Mouse (Mus musculus) embryo, embryonic 11.5 days (tissue): Measurements from ENCODE around the gene Casp7.

Source experiments
- DNase-seq: peaks from one replicate; pipeline ENCODE4 v3.0.0-alpha.2; 2012; ENCODE audit warnings: low read depth, low spot score

The Casp7 gene

GRCm38 (mm10) chr19:56470286-56471020, 73.5 kb downstream of the Casp7 start:
- DNase-seq: no peak

GRCm38 (mm10) chr19:56471934-56472333, 75.0 kb downstream of the Casp7 start:
- DNase-seq: no peak

- no peak for DNase-seq
These were observed 78.1 kb downstream of the Casp7 start for GRCm38 (mm10) chr19:56474869-56475550.

DNA sequence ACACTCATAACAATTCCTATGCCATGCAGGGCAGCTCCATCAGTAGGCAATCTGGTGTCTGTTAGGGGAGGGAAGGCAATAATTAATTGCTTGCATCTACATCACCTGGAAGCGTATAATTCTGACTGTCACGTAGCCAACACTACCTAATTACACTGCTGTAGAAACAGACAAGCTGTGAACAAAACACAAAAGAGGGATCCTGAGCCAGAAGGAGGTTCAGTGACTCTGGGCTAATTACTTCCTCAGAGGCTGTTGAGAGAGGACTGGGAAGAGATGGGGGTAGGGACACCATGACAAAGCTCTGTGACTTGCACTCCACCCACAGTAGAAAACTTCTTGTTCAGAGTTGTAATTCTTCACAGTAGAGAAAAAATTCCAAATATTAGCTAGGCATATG, 79.6 kb downstream of the Casp7 start:
- no peak for DNase-seq

- DNase-seq: no peak
These were observed 80.3 kb downstream of the Casp7 start for GRCm38 (mm10) chr19:56477253-56477652.

DNA sequence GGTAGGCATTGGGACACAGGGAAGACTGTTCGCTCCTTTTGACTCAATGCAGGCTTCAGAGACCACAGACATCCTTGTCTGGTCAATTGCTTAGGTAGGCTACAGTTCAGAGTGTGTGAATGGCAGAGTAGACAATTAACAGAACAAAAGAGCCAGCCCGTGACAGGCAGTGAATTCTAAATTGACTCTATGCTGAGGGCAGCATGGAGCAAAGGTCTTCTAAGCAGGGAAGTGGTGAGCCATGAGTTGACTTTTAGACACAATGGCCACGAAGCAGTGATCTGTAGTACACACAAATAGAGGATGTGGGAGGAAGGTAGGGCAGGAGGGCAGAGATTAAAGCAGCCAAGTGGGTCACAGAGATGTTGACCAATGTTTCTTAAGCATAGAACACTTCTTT, 80.9 kb downstream of the Casp7 start:
- DNase-seq: no peak

DNA sequence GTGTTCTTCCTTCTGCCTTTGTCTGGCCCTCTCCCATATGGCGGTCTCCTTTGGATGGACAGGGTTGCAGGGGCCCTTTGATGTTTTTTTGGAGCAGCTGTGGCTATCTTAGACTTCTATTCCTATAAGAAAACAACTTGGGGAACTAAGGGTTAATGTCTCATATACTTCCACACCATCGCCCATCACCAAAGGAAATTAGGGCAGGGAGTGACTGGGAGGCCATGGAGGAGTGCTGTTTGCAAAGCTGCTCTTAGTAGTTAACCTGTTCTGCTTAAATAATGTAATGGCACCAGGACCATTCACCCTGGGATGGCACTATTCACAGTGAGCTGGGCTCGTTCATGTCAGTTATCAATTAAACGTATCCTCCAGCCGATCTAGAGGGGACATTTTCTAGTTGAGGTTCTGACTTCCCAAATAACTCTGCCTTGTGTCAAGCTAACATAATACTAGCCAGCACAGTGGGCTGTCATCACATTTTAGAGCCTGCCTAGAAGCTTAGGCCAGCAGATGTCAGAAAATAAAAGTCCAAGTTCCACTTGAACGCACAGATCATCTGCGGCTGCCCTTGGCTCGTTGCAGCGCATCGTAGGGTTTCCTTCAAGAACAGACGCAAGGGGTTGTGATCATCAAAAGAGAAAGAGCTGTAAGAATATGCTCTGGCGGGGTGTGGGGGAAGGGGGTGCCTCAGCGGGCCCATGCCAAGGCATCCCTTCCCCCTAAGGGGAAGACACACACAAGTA, 87.9 kb downstream of the Casp7 start:
- DNase-seq: no peak

- no peak for DNase-seq
These were observed 88.7 kb downstream of the Casp7 start for GRCm38 (mm10) chr19:56485376-56486271.

GRCm38 (mm10) chr19:56486926-56487325, 90.0 kb downstream of the Casp7 start:
- DNase-seq: no peak

DNA sequence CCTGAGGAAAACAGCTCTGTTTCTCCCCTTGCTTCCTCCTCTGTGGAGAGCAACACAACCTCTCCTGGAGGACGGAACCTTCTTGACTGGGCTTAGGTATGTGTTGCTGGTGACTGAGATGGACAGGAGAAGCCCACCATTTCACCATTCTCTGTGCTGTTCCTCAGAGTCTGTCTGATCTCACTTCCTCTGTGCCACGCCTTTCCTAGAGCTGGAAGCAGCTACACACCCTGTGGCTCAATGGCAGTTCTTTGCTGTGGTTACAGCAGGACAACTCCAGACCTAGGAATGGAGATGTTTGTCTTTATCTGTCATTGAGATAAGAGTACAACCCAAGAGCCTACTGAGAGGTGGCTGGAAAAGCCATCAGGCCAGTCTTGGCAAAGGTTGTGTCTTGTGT, 90.4 kb downstream of the Casp7 start:
- no peak for DNase-seq

- DNase-seq: no peak
These were observed 92.7 kb downstream of the Casp7 start for GRCm38 (mm10) chr19:56489601-56490000.
